Mouse (Mus musculus): Measurements from ENCODE around the gene Gm5072.
"Not testable (repeated sequence)": the region's sequence is repeated elsewhere in the genome, so short reads cannot be mapped to it uniquely, and the experiment has no call there.

The Gm5072 gene

DNA sequence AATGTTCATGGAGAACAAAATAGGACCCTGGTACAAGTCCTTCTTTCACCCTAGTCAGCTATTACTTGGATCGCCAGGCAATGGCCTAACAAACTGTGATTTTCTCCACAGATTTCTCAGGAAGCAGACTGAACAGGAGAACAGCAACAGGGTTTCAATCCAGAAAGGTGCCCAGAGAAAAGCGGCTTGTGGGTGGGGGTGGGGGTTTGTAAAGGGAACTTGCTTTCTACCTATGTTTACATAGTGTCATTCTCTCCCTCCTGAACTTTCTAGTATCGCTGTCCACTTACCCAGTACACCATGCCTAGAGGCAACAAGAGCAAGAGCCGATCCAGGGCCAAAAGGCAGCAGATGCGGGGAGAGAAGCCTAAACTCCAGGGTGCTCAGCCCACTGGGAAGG lies at the start of gene Gm5072:
Gene Gm5072, plus strand, starts transcription at position 301 of the 400 bp plus-strand sequence.
- not testable (repeated sequence) for DNase-seq (ENCODE audit: low read depth, low spot score)
